Mouse (Mus musculus) midbrain, embryonic 10.5 days (tissue): ENCODE measurements around the gene Kif21a. TPM values are rescaled to one million over a fixed set of nuclear protein-coding genes. Genes with fewer than 3 reads are reported as not detected.

Source experiments
- DNase-seq: peaks from one replicate; pipeline ENCODE4 v3.0.0-alpha.2; 2017; ENCODE audit warnings: low spot score
- H3K27ac ChIP-seq: fragments of 300-500 bp; sonication (generic); replicated peaks from 2 replicates; pipeline ENCODE4 v1.5.1; 2016; ENCODE audit warnings: mild to moderate bottlenecking
- H3K27me3 ChIP-seq: fragments of 300-500 bp; sonication (generic); 2 replicates; pipeline ENCODE4 v1.6.1; 2016; ENCODE audit warnings: low read depth, mild to moderate bottlenecking; ENCODE audit not compliant: poor library complexity, severe bottlenecking
- H3K36me3 ChIP-seq: fragments of 300-500 bp; sonication (generic); 2 replicates; pipeline ENCODE4 v1.6.1; 2016; ENCODE audit warnings: mild to moderate bottlenecking, moderate library complexity
- H3K4me1 ChIP-seq: fragments of 300-500 bp; sonication (generic); 2 replicates; pipeline ENCODE4 v1.6.1; 2016
- H3K4me3 ChIP-seq: fragments of 300-500 bp; sonication (generic); 2 replicates; pipeline ENCODE4 v1.5.1; 2016; ENCODE audit warnings: mild to moderate bottlenecking, moderate library complexity
- H3K9me3 ChIP-seq: fragments of 300-500 bp; sonication (generic); replicated peaks from 2 replicates; pipeline ENCODE4 v1.6.1; 2016; ENCODE audit warnings: mild to moderate bottlenecking
- WGBS: fragments of 180-500 bp; shearing (Covaris S2); methylation state at CpG from one replicate; pipeline ENCODE4 v1.1.7; 2016; 5-methylcytosine and 5-hydroxymethylcytosine counted together
- polyA plus RNA-seq: library from polyadenylated mRNA; unstranded; fragments of >200 nt; fragmentation: Nextera tagmentation; extraction: Ambion mirVana; gene quantifications from 2 replicates; pipeline ENCODE4 v1.2.1, GENCODE M21; 2016

Kif21a gene
- polyA plus RNA-seq, 1 experiment from 2014 or later = 42.5 TPM

- Histone ChIP-seq H3K9me3 (no peaks in the 10 kb centered on the region), H3K27ac (peak overlapping the region; percentile 94), H3K27me3 (no peaks in the 10 kb centered on the region), H3K4me1 (peaks cover 81% of the 10 kb centered on the region), H3K36me3 (peaks cover 20% of the 10 kb centered on the region; the same call in 1 of the 2 replicates), H3K4me3 (peak overlapping the region; percentile 24; the same call in 1 of the 2 replicates)
- WGBS = 7% methylated on average over 6 of the region's 6 CpGs
- DNase-seq = peak; percentile 49
These were observed 36.8 kb downstream of the Kif21a start for GRCm38 (mm10) chr15:91012793-91013580.

- DNase-seq = no peak
- peaks cover 28% of the 10 kb centered on the region for H3K36me3 ChIP-seq
- 57% methylated on average over 4 of the region's 4 CpGs for WGBS
- H3K4me1 ChIP-seq = peaks cover 68% of the 10 kb centered on the region
- no peaks in the 10 kb centered on the region for H3K9me3 ChIP-seq
- H3K4me3 ChIP-seq = no peak overlapping the region
- H3K27ac ChIP-seq = peak overlapping the region; percentile 24
- H3K27me3 ChIP-seq = no peaks in the 10 kb centered on the region
These were observed 39.5 kb downstream of the Kif21a start for GRCm38 (mm10) chr15:91010218-91010617.

DNA sequence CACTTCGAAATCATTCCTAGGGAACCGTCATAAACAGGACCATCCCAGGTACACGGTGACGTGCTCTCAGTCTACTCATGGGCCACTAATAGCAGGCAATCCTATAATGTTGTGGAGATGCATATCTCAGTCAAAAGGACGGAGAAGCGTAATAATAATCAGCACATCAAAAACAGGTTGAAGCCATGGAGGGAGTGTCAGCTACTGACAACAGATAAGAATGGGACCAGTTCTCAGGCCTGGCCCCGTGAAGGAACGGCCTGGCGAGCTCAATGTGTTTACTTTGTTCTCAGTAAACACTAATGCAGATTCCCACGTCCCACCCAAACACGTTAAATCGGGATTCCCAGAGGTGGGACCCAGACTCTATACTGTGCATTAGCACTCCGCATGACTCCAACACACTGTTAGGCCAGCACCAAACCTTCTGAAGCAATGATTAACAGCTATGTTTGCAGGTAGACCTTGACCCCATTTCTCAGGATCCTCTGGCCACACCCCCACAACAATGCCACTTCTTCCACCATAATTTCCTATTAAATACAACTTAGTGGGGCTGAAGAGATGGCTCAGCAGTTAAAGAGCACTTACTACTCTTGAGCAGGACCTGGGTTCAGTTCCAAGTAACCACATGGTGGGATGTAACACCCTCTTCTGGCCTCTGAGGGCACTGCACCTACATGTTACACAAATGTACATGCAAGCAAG, 42.5 kb downstream of the Kif21a start:
- H3K4me1 ChIP-seq = peaks cover 68% of the 10 kb centered on the region
- H3K27ac ChIP-seq = no peak overlapping the region
- no peak for DNase-seq
- H3K9me3 ChIP-seq = no peaks in the 10 kb centered on the region
- H3K4me3 ChIP-seq = no peak overlapping the region
- H3K36me3 ChIP-seq = peaks cover 22% of the 10 kb centered on the region
- no peaks in the 10 kb centered on the region for H3K27me3 ChIP-seq
- WGBS = 90% methylated on average over 13 of the region's 13 CpGs

GRCm38 (mm10) chr15:91004726-91005125, 45.0 kb downstream of the Kif21a start:
- H3K27ac ChIP-seq = 0 out of 2 replicates have a peak overlapping the region, but pooled peaks have one; percentile 40
- H3K27me3 ChIP-seq = no peaks in the 10 kb centered on the region
- peaks cover 20% of the 10 kb centered on the region for H3K36me3 ChIP-seq
- no peak for DNase-seq
- no peak overlapping the region for H3K4me3 ChIP-seq
- peaks cover 68% of the 10 kb centered on the region for H3K4me1 ChIP-seq
- no peaks in the 10 kb centered on the region for H3K9me3 ChIP-seq
- 89% methylated on average over 7 of the region's 7 CpGs for WGBS

DNA sequence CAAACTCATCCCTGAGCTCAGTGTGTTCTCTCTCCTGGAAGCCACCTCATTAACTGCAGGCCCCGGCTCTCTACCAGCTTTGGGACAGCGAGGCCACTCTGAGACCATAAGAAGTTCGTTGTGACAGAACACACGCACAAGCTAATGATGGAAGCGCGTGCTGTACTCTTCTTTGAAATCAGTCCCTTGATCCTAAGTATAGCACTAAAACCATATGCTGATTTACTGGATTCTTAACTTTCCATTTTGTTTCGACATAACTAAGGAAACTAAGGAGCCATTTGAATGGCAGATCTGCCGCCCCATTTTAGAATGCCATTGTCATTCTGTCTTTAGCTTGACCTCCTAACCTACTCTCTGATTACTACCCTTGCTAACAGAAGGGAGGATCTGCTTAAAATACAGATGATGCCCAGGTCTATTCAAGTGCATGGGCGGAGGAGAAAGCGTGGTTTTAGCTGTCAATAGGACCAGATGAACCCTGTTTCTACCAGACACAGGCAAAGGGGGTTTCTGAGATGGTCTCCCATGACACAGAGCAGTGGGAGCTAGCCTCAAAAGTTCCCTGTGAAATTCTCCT, 48.6 kb downstream of the Kif21a start:
- 31% methylated on average over 10 of the region's 10 CpGs for WGBS
- Histone ChIP-seq H3K27ac (peak overlapping the region; percentile 85), H3K27me3 (no peaks in the 10 kb centered on the region), H3K4me1 (peaks cover 90% of the 10 kb centered on the region), H3K9me3 (no peaks in the 10 kb centered on the region), H3K36me3 (peaks cover 27% of the 10 kb centered on the region), H3K4me3 (peak overlapping the region; percentile 34)
- DNase-seq = peak; percentile 48

GRCm38 (mm10) chr15:91000280-91001036, 49.3 kb downstream of the Kif21a start:
- Histone ChIP-seq H3K9me3 (no peaks in the 10 kb centered on the region), H3K27me3 (no peaks in the 10 kb centered on the region), H3K36me3 (peaks cover 29% of the 10 kb centered on the region), H3K4me3 (peak overlapping the region; percentile 34), H3K27ac (peak overlapping the region; percentile 85), H3K4me1 (peaks cover 88% of the 10 kb centered on the region)
- DNase-seq = peak; percentile 59
- WGBS = 36% methylated on average over 21 of the region's 21 CpGs

DNA sequence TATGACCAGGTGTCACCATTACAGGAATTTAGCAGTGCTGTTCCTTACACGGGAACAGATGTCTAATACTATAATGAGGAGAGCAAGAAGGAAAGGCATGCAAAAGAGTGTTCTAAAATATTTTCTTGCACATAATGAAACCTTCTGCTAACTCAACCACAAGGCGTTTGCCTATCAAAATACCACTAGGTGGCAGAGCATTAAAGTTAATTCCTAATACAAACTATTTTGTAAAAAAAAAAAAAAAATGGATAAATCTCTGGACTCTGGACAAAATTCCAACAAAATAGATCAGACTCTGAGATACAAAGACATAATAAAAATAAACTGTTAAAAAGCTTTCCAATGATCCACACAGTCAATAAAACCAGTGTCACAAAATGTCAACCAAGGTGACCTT, 56.9 kb downstream of the Kif21a start:
- peaks cover 18% of the 10 kb centered on the region for H3K4me1 ChIP-seq
- no peak overlapping the region for H3K27ac ChIP-seq
- 72% methylated on average over 2 of the region's 2 CpGs for WGBS
- DNase-seq = no peak
- H3K27me3 ChIP-seq = no peaks in the 10 kb centered on the region
- no peaks in the 10 kb centered on the region for H3K9me3 ChIP-seq
- no peak overlapping the region for H3K4me3 ChIP-seq
- peaks cover 94% of the 10 kb centered on the region for H3K36me3 ChIP-seq

GRCm38 (mm10) chr15:90992388-90992787, 57.4 kb downstream of the Kif21a start:
- H3K9me3 ChIP-seq = no peaks in the 10 kb centered on the region
- 92% methylated on average over 14 of the region's 14 CpGs for WGBS
- peaks cover 13% of the 10 kb centered on the region for H3K4me1 ChIP-seq
- no peaks in the 10 kb centered on the region for H3K27me3 ChIP-seq
- no peak for DNase-seq
- H3K36me3 ChIP-seq = peaks cover 94% of the 10 kb centered on the region
- no peak overlapping the region for H3K27ac ChIP-seq
- no peak overlapping the region for H3K4me3 ChIP-seq

GRCm38 (mm10) chr15:90991843-90992242, 57.9 kb downstream of the Kif21a start:
- Histone ChIP-seq H3K36me3 (peaks cover 94% of the 10 kb centered on the region), H3K27me3 (no peaks in the 10 kb centered on the region), H3K4me3 (no peak overlapping the region), H3K9me3 (no peaks in the 10 kb centered on the region), H3K27ac (no peak overlapping the region), H3K4me1 (0 out of 2 replicates have a peak, but pooled peaks cover 10% of the 10 kb centered on the region)
- DNase-seq = no peak
- 92% methylated on average over 4 of the region's 4 CpGs for WGBS

DNA sequence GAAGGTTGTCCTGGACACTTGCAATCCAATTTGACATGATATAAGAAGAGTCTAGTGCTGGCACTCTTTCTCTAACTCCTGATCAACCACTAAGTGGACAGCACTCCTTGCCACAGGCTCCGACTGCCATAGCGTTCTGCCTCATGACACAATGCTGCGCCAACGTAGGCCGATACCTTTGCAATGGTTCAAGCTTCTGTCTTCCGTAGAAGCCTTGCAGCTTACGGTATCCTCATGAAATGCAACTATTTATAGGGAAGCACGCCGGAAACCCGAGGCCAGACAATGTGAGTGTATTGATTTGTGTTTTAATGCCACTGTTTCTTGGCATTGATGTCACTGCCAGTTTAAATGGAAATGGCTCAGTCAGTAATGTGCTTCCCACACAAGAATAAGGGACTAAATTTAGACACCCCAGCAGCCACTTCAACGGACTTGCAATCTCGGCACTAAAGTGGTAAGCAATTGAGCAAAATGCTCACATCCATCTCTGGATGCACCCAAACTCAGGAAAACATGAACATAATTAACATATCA, 62.0 kb downstream of the Kif21a start:
- H3K36me3 ChIP-seq = peaks cover 93% of the 10 kb centered on the region
- no peak overlapping the region for H3K4me3 ChIP-seq
- WGBS = 94% methylated on average over 12 of the region's 12 CpGs
- DNase-seq = no peak
- no peaks in the 10 kb centered on the region for H3K27me3 ChIP-seq
- no peaks in the 10 kb centered on the region for H3K4me1 ChIP-seq
- no peak overlapping the region for H3K27ac ChIP-seq
- H3K9me3 ChIP-seq = no peaks in the 10 kb centered on the region

DNA sequence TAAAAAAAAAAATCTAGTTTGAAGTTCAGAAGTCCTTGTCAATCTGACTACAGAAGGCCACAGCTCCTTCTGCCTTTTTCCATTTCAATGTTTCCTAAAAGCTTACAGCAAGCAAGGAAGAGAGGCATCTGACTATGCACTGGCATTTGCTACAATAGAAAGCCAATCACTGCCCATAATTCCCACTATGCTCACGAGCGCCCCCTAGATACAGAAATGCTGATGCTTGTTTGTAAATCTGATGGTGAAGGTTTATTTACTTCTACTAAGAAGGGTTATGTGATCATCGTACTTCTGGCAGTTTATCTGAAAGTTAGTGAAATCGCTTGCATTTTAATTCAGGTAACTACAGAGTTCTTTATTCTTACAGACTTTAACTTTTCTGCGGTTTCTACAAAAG, 73.8 kb downstream of the Kif21a start:
- 75% methylated on average over 5 of the region's 5 CpGs for WGBS
- Histone ChIP-seq H3K4me3 (no peak overlapping the region), H3K36me3 (peaks cover 94% of the 10 kb centered on the region), H3K4me1 (peaks cover 19% of the 10 kb centered on the region), H3K9me3 (peaks cover 16% of the 10 kb centered on the region), H3K27me3 (no peaks in the 10 kb centered on the region), H3K27ac (no peak overlapping the region)
- DNase-seq = no peak
